Mouse (Mus musculus): Measurements from ENCODE around the gene Sf3b4. TPM values are rescaled to one million over a fixed set of nuclear protein-coding genes. Genes with fewer than 3 reads are reported as not detected.

The Sf3b4 gene
- polyA plus RNA-seq, 1 experiment from 2014 or later = 68.4 TPM

- Histone ChIP-seq H3K4me1 (ENCODE audit: insufficient read depth, low read depth, low read length) (peaks cover 16% of the 10 kb centered on the region; the same call in 1 of the 2 replicates), H3K4me3 (ENCODE audit: low read depth, low read length) (peak overlapping the region; percentile 43), H3K9me3 (ENCODE audit: low read length) (no peaks in the 10 kb centered on the region), H3K9ac (replicated peaks; ENCODE audit: low read depth) (peak overlapping the region; percentile 44), H3K27me3 (replicated peaks; ENCODE audit: insufficient read depth, low read length) (no peaks in the 10 kb centered on the region), H3K27ac (ENCODE audit: low read length) (peak overlapping the region; percentile 63), H3K4me2 (replicated peaks; ENCODE audit: low read depth, low read length) (peak overlapping the region; percentile 88), H3K36me3 (ENCODE audit: insufficient read depth, low read length) (no peaks in the 10 kb centered on the region)
- DNase-seq (ENCODE audit: low spot score) (peak; percentile 88), ATAC-seq (peak; percentile 71)
- no peak for TF ChIP-seq EP300 (IDR thresholded peaks at IDR 0.05)
- no peak for TF ChIP-seq CTCF (IDR thresholded peaks at IDR 0.05)
- 2% methylated on average over 12 of the region's 12 CpGs for WGBS
Observed at GRCm38 (mm10) chr3:96160803-96161516, 11.2 kb upstream of the Sf3b4 start.

DNA sequence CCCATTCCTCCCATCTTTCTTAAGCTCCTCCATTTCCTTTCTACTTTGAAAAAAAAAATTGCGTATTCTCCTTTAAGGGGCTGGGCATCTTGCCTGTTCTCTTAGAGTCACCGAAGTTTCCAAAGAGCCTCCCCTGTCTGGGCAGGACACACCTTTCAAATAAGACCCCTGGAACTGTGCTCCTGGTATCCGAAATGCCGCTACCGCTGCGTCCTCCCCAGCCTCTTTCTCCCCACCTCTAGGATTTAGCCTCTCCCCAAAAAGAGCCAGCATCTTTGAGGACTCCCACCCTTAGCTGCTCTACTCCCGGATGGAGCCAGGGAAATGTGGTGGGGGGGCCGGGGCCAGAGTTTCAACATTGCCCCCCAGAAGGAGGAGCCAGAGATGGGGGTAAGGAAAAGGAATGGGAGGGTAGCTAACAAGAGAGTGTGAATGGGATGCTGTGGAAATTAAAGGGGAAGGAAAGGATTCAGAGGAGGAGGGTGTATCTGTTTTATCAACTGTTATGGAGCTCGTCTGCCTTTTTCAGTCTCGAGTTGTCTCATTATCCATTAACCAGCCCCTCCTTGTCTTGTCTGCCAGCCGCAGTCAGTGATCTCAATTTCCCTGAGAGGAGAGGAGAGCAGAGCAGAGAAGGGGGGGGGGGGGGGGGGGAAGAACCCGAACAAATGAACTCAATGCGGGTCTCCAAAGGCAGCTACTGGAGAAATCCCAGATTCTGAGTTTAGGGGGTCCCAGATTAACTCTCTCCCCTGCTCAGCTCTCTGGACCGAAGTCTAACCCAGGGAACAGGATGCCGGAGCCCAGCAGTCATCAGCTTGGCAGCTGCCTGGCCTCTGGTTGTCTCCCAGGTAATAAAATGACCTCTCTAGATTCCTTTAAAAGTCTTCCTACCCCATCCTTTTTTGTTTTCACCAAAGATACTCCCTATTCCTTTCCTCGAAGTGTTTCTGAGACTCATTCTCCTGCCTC, 10.0 kb upstream of the Sf3b4 start, which contains the start of gene Mtmr11:
TSS of gene Mtmr11 (plus strand) at position 136 of the 972 bp plus-strand sequence.
- Histone ChIP-seq H3K27ac (ENCODE audit: low read length) (peak within 1 kb of the TSS; percentile 63), H3K36me3 (ENCODE audit: insufficient read depth, low read length) (no peaks in the 10 kb centered on the region), H3K9ac (replicated peaks; ENCODE audit: low read depth) (peak within 1 kb of the TSS; percentile 44), H3K4me2 (replicated peaks; ENCODE audit: low read depth, low read length) (peak within 1 kb of the TSS; percentile 88), H3K4me1 (ENCODE audit: insufficient read depth, low read depth, low read length) (peaks cover 16% of the 10 kb centered on the region; the same call in 1 of the 2 replicates), H3K9me3 (ENCODE audit: low read length) (no peaks in the 10 kb centered on the region), H3K4me3 (ENCODE audit: low read depth, low read length) (peak within 1 kb of the TSS; percentile 43), H3K27me3 (replicated peaks; ENCODE audit: insufficient read depth, low read length) (no peaks in the 10 kb centered on the region)
- TF ChIP-seq CTCF (IDR thresholded peaks at IDR 0.05) (no peak), EP300 (IDR thresholded peaks at IDR 0.05) (no peak)
- 8% methylated on average over 16 of the region's 16 CpGs for WGBS
- ATAC-seq = peak; percentile 22; the same call in 1 of the 2 replicates
- DNase-seq (ENCODE audit: low spot score) = peak; percentile 82

DNA sequence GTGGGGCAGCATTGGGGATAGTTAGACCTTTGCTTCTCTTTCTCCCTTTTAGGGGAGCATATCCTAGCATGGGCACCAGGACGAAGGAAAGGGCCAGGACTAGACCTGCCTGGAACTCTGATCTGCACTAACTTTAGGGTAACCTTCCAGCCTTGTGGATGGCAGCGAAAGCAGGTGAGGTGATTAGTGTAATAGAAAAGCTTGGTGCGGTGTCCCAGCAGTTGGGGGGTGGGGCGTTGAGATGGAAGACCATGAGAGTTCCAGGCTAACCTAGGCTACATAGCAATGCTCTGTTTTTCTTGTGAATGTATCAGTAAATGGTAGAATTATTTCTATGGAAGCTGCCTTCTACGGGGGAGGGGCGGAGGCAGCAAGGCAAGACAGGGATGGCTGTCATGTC, 9.1 kb upstream of the Sf3b4 start:
- H3K27ac ChIP-seq (ENCODE audit: low read length) = no peak overlapping the region
- TF ChIP-seq CTCF (IDR thresholded peaks at IDR 0.05) (no peak), EP300 (IDR thresholded peaks at IDR 0.05) (no peak)
- H3K9me3 ChIP-seq (ENCODE audit: low read length) = no peaks in the 10 kb centered on the region
- no peaks in the 10 kb centered on the region for H3K27me3 ChIP-seq (replicated peaks; ENCODE audit: insufficient read depth, low read length)
- H3K36me3 ChIP-seq (ENCODE audit: insufficient read depth, low read length) = no peaks in the 10 kb centered on the region
- DNase-seq (ENCODE audit: low spot score) (no peak), ATAC-seq (no peak)
- peaks cover 16% of the 10 kb centered on the region; the same call in 1 of the 2 replicates for H3K4me1 ChIP-seq (ENCODE audit: insufficient read depth, low read depth, low read length)
- no peak overlapping the region for H3K4me2 ChIP-seq (replicated peaks; ENCODE audit: low read depth, low read length)
- 91% methylated on average over 6 of the region's 6 CpGs for WGBS
- no peak overlapping the region for H3K9ac ChIP-seq (replicated peaks; ENCODE audit: low read depth)
- no peak overlapping the region for H3K4me3 ChIP-seq (ENCODE audit: low read depth, low read length)

- DNase-seq (ENCODE audit: low spot score) (no peak), ATAC-seq (no peak)
- no peak overlapping the region for H3K4me3 ChIP-seq (ENCODE audit: low read depth, low read length)
- H3K4me2 ChIP-seq (replicated peaks; ENCODE audit: low read depth, low read length) = no peak overlapping the region
- H3K36me3 ChIP-seq (ENCODE audit: insufficient read depth, low read length) = no peaks in the 10 kb centered on the region
- H3K9ac ChIP-seq (replicated peaks; ENCODE audit: low read depth) = no peak overlapping the region
- TF ChIP-seq CTCF (IDR thresholded peaks at IDR 0.05) = no peak
- no peak for TF ChIP-seq EP300 (IDR thresholded peaks at IDR 0.05)
- H3K9me3 ChIP-seq (ENCODE audit: low read length) = no peaks in the 10 kb centered on the region
- no peak overlapping the region for H3K27ac ChIP-seq (ENCODE audit: low read length)
- peaks cover 19% of the 10 kb centered on the region; the same call in 1 of the 2 replicates for H3K4me1 ChIP-seq (ENCODE audit: insufficient read depth, low read depth, low read length)
- no peaks in the 10 kb centered on the region for H3K27me3 ChIP-seq (replicated peaks; ENCODE audit: insufficient read depth, low read length)
- WGBS = 44% methylated on average over 12 of the region's 12 CpGs
Observed at GRCm38 (mm10) chr3:96168466-96169158, 3.5 kb upstream of the Sf3b4 start.

GRCm38 (mm10) chr3:96170276-96170675, 1.9 kb upstream of the Sf3b4 start:
- Histone ChIP-seq H3K4me3 (ENCODE audit: low read depth, low read length) (no peak overlapping the region), H3K27ac (ENCODE audit: low read length) (no peak overlapping the region), H3K4me2 (replicated peaks; ENCODE audit: low read depth, low read length) (no peak overlapping the region), H3K4me1 (ENCODE audit: insufficient read depth, low read depth, low read length) (peaks cover 19% of the 10 kb centered on the region; the same call in 1 of the 2 replicates), H3K36me3 (ENCODE audit: insufficient read depth, low read length) (0 out of 2 replicates have a peak, but pooled peaks cover 5% of the 10 kb centered on the region), H3K9me3 (ENCODE audit: low read length) (no peaks in the 10 kb centered on the region), H3K27me3 (replicated peaks; ENCODE audit: insufficient read depth, low read length) (no peaks in the 10 kb centered on the region), H3K9ac (replicated peaks; ENCODE audit: low read depth) (no peak overlapping the region)
- no peak for ATAC-seq
- WGBS = 83% methylated on average over 4 of the region's 4 CpGs
- no peak for DNase-seq (ENCODE audit: low spot score)
- TF ChIP-seq CTCF (IDR thresholded peaks at IDR 0.05) = no peak
- TF ChIP-seq EP300 (IDR thresholded peaks at IDR 0.05) = no peak
